Mouse (Mus musculus) cerebellum, postnatal 10 days (tissue): ENCODE results near the gene Pcnx.
A peak's percentile ranks its signal among the peaks of the same experiment; 100 is the strongest.

Experiments used
- DNase-seq, 2 experiments: peaks; one replicate each; pipeline ENCODE4 v3.0.0; 2021; ENCODE audit warnings: mixed read lengths in 2 of 2

Pcnx gene

DNA sequence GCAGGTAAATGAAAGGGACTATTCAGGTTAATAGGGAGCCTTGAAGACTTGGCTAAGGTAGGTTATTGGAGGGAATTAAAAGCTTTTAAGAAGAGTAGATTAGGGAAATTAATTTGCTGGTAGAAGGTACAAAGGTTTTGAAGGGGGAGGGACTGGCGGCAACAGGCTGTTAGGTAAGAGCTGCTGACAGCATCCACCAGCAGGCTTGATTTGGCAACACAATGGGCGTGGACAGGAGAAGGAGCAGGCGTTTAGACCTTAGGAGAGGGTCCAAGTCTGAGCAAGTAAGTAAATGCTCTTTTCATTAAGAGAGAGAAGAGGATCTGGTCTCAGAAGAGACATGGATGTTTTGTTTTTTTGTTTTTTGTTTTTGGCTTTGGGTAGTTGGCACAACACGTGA lies 3.1 kb upstream of the Pcnx start:
- DNase-seq, result no peak

DNA sequence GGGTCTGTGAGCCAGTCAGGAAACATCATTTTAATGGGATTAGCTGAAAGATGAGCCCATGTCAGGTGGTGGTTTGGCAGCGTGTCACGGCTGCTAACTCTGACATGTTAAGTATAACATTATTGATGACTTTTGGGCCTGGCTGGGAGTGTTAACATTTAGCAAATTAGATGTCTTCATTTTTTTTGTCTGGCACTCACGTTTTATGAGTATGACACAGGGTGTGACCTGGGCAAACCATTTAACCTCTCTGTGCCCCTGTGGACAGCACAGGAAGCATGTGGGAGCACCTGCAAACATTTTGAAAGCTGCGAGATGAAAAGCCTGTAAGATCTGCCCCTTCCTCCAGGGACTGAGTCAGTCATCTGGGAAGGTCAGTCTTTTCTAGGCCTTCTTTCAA lies 2.6 kb upstream of the Pcnx start:
- DNase-seq, result no peak

DNA sequence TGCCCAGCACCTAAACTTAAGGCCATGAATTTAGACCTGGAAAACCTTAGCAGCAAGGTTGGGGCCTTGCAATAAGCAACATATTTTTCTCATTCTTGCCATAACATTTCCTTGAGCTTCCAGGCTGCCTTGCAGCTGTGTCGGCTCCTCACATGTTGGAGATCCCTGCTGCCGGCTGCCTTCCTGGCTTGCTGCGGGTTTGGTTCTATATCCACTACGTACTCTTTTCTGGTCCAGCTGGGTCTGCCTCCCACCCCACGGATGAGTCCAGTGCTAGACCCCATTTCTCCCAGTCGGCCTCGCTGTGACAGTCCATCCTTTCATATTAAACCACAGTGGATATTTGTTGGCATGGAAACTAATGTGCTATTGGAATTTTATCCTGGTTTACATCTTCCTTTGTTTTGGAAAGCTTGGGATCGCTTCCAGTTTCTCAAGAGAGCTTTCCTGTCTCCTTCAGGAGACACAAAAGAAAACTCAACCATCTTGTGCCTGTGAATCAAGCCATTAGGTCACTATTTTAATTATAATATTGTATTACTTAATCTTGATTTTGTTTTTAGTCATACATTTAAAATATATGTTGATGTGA lies 1.7 kb upstream of the Pcnx start:
- DNase-seq, result no peak

DNA sequence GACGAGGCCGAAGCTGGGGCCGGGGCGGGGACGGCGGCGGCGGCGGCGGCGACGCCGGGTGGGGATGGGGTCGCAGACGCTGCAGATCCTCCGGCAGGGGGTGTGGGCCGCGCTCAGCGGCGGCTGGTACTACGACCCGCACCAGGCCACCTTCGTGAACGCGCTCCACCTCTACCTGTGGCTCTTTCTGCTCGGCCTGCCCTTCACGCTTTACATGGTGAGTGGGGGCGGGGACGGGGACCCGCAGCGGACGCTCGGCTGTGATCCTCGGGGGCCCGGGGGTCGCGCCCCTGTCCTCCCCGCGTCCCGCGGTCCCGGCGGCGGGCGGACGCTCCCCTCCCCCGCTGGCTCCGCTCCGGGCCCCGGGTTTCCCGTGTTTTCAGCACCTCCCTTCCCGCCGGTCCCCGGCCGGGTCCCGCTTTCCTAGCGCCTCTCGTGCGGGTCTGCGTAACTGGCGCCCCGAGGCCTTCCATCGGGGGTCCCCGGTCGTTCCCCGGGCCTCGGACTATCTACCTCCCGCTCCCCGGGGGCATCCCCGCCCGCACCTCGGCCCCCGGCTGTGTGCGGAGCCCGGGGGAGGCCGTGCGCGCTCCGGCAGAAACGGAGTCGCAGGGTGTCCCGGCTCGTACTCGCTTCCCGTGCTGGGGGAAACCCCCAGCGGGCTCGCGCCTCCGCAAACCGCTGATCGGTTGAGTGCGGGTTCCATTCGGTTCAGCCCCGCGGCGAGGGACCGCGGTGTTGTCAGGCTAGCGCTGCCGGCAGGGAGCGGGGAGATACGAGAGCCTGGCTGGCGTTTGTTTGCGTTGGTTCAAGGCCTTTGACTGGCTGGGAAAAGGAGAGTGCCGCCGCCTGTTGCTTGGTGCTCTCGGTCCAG lies 722 bp downstream of the Pcnx start:
- DNase-seq, result peak; percentile 79 to 82

DNA sequence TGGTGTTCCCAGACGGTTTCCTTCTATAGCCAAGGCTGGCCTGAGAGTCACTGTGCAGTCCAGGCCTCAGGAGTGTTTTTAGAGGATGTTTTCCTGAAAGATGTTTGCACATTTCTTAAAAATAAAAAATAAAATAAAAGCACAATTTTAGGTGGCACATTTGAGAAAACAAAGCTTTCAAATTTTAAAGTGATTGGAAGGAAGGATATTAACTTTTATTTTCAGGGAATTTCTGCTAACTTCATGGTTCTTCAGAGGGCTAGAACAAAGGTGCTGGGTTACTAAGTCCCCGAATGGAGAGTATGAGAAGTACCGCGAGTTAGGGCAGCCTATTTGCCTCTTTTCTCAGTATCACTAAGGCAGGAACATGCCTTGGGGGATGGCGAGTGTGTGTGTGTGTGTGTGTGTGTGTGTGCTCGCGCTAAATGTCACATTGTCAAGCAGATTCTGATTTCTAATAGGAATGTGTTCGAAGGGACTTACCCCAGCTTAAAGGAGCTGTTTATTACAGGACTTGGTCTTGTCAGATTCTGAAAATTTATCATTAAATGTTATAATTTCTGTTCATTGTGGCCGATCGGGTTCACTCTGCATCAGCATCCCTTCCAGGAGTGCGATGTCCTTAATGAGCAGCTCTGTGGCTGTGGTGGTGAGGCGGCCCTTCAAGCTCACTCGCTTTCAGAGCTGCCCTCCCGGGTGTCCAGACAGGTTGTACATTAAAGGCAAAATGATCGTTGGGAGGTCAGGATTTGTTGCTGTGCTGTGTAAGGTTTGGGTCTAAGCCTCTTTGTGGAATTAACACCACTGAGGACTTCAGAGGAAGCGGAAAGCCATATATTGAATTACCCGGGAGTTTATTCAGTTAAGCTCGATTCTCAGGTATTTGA lies 1.6 kb downstream of the Pcnx start:
- DNase-seq, result peak in 1 of 2 experiments; percentile 33

DNA sequence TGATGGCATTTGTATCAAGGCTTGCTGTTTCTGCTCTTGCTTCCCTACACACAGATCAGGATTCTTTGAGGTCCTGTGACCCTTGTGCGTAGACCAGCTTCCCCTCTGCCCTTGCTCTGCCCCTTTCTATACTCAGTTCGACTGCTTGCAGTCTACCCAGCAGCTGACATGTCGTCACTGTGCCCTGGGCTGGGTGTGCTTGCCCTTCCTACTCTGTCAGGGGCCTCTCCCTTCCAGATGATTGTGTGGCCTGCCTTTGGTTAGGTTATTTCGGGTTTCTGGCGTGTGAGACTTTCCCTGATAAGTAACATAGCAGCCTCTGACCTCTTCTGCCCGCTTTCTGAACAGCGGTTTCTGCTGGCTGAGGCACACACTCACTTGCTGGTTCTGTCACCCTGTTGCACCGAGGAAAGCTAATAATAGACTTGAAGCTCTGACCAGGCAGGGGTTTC lies 2.6 kb downstream of the Pcnx start:
- DNase-seq, result peak in 1 of 2 experiments; percentile 18

DNA sequence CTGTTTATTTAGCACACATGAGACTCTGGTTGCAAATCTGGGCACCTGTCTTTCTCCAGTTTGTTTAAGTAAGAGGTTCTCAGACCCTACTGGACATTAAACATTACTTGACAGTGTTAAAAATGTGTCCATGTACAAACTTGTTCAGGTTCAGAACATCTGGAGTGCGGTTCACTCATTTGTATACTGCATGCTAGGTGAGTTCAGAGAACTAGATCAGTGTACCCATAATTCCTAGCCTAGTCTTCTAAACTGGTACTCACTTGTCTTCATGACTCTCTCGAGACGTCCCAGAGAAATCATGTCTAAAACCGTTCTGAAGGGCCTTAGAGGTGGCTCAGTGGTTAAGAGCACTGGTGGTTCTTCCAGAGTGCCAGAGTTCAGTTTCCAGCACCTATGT lies 4.1 kb downstream of the Pcnx start:
- DNase-seq, result no peak

DNA sequence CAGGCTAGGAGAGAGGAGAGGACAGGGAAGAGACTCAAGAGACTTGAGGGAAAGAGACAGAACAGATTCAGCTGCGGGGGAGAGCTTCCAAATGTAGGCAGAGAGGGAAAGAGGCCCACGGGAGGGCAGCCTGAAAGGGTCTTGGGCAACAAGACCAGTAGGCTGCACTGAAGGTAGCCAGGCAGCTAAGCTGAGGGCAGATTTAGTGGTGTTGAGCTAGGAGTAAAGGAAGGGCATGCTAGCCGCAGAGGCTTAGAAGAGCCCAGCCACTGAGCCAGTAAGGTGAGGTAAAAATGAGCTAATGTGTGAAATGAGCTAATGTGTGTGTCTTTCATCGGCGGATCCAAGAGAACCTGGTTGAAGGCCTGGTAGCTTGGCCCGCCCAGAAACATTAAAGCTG lies 5.4 kb downstream of the Pcnx start:
- DNase-seq, result no peak

DNA sequence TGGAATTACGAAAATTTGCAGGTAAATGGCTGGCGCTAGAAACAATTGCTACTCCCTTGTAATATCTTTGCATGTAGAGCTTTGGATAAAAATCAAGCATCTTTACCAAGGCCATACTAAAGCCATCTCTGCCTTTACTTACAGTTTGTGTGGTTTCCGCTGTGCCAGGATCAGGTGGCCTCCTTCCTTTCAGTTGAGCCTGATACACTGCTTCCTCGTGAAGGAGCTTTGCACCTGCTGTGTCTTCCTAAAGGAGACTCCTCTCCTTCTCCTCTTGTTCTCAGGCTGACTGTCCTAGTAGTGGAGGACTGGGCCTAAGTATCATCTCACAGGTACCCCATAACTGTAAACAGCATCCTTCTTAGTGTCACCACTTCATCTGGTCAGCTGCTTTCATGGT lies 7.5 kb downstream of the Pcnx start:
- DNase-seq, result no peak

DNA sequence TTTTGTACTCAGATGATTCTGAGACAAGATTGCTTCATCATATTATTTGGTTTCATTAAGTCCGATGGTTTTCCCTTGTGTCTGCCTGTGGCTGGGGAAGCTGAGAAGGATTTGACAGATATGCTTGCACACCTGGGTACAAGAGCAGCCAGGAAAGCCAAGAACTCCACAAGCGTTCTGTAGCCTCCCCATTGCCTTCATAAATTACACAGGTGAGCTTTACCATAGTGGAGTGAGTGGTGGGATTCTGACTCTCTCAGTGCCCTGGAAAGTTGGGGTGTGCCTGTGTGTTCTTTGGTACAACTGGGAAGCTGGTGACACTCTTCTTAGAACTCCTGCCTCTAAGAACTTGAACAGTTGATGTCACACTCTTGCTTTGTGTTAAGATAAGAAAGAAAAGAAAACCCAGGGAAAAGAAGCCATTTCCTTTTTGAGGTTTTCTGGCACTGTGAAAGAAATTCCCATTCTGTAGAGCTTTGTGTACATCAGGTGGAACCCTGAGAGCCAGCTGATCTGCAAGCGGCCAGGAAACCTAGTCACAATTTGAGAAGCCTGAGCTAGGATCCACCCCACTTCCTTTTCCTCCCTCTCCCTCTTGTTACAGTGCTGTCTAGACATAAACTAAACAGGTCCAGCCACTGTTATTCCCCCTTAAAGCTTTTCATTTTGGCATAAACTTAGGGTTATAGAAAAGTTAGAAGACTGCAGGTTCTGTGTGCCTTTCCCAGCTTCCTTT lies 9.6 kb downstream of the Pcnx start:
- DNase-seq, result no peak

DNA sequence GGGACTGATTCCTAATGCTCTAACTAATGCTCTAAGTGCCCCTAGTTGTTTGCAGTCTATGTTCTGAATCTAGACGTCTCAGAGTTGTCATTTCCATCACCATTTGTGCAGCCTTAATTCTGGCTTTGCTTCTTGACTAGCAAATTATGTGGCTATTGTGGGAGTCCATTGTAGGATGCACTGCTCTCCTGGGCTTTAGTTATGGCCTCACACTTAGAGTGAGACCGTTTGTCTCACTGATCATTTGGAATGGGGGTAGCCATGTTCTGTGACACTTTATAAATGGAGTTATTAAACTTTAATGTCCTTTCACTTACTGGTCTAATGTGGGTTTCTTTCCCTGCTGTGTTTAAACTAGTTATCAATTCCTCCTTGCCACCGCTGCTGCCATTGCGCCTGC lies 13.5 kb downstream of the Pcnx start:
- no peak for DNase-seq

DNA sequence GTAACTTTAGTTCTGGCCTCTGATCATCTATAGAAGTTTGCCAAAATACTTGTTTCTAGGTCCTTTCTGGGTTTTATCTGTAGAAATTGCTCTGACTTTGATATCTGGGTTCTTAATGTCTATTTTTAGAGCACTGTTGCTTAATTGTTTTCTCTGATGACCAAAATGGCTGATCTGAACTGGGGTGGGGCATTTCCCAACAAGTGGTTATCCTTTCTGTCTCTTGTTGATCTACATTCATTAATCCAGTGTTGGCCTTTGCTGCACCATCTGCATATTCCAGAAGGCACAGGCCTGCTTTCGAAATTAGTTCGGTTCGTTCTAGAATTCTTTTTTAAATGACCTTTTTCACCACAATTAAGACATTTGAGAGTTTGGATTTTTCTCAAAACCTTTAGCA lies 20.3 kb downstream of the Pcnx start:
- DNase-seq, result no peak

DNA sequence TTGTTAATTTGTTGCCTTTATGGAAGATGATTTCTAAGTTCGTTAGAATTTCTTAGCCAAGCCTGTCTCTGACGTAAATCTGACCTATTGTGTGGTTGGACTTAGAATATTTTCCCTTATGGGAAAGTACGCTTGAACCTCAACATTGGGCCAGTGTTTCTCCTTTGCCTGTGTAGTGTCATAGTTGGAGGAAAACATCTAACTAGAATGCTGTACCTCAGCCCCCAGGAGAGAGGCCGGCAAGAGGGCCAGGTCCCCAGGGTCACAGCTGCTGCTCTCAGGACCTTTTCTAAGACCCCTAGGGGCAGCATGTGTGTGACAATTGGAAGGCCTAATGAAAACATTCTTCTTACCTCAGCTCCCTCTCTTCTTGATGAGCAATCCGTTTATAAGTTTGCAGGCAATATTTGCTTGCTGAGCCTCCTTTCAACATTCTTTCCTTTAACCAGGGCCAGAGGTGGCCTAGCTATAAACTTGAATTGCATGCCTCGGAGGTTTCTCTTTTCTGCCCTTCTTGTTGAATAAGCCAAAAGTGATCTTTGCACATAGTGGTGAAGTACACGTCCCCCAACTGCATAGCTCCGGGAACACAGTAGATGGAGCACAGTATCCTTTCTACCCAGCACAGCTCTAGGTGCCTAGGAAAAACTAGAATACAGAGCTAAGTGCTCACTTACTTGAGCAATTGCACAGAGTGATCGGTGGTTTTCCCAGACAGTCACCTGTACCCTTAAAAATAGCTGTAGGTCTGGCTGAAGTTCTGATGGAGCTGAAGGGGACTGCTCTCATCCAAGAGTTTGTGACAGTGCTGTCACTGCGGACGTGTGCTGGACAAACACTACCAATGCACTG lies 23.7 kb downstream of the Pcnx start:
- no peak for DNase-seq

DNA sequence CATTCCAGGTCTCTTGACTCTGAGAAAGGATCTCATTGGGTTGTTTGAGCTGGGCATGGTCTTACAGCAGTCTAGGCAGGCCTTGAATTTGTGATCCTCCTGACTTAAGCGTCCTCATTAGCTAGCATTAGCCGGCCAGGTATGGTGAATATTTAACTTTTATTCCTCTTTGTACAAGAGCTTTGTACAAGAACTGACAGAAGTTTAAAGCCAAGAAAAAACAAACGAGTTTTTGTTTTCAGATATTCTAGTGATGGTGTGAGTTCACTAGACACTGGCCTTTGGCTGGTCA lies 24.2 kb downstream of the Pcnx start:
- DNase-seq, result no peak

DNA sequence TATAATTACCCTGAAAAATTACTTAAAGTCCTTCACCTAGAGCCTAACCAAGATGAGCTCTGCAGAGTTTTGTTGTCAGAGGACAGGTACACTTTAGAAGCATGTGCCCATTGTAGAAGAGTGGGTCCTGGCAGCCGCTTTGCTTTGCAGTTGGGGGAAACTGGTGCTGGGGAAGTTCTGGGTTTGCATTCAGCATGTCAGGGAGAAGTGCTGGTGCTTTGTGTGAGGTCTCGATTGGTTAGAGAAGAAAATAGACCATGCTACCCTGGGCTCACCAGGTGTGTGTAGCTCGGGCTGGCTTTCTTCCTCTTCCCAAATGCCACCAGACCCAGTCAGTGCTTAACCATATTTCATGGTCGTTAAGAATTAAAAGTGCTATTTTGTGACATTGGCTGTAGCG lies 25.2 kb downstream of the Pcnx start:
- DNase-seq, result no peak

DNA sequence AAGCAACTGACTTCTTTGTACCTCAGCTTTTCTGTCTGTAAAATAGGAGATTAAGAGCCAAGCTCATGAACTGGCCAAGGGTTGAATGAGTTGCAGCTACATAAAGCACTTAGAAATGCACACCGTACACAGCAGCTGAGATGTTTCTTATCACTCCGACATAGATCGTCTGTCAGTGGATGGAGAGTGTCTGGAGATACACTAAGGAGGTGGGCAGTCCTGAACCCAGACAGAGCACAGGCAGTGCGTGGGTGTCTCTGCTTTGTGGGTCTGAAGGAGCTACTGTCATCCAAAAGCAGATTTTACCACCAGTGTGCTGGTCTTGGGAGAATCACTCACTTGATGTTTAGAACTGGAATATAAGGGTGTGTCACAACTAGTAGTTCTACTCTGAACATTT lies 26.2 kb downstream of the Pcnx start:
- no peak for DNase-seq

DNA sequence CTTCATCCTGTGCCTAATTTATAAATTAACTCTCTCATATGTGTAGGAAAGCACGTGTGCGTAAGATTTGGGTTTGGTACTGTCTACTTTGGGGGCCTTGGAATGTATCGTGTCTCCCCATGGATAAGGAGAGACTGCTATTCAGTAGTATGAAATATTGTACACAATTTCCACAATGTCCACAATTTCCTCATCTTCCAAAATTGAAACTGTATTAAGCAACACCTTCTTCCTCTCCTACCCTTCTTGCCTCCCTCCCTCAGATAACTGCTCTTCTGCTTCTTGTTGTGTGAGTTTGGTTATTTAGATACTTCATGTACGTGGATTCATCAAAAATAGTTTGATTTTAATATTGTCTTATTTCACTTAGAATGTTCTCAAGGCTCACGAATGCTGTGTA lies 29.1 kb downstream of the Pcnx start:
- DNase-seq, result no peak

DNA sequence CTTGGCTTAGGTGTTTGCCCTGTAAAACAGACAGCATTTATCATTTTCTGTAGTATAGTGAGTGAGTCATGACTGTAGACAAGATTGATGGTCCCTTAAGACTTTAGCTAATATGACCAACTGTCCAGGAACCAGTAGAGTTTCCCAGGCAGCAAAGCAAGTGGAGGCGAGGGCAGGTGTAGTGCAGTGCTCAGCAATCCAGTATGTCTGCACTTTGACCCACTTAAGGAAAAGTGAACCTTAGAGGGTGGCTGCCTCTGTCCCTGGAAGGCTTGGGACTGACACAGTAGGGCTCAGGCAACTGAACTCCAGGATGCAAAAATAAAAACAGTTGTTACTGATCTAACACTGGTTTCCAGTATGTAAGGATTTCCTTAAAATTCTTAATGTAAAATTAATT lies 32.1 kb downstream of the Pcnx start:
- DNase-seq, result no peak

DNA sequence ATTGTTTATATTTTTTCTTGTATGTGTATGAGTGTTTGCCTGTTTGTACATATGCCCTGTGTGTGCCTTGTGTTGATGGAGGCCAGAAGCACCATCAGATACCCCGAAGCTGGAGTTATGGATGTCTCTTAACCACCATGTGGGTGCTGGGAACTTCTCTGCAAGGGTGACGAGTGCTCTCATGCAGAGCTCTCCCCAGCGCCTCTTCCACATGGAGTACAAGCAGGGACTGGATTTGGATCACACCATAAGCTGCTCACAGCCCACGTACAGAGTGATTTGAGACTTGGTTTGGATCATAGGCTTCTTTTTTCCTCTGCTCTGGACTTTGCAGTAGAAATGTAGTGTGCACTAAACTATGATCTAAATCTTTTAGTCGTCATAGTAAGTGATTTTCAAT lies 34.5 kb downstream of the Pcnx start:
- no peak for DNase-seq

DNA sequence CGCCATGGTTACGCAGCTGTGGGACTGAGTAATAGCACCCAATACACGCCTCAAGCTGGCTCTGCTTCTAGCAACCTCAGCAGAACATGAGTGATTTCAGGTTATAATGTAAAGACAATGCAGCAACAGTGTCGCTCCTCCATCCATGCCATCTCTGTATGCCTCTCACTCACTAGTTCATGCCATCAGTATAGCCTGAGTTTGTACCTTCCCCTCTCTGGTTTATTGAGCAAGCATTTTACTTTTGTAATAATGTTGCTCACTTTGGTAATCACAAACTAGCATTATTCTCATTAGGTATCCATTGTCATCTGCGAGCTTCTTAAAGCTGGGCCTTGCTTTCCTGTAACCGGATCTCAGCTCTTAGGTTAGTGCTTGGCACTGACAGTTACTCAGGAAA lies 36.2 kb downstream of the Pcnx start:
- DNase-seq, result no peak

DNA sequence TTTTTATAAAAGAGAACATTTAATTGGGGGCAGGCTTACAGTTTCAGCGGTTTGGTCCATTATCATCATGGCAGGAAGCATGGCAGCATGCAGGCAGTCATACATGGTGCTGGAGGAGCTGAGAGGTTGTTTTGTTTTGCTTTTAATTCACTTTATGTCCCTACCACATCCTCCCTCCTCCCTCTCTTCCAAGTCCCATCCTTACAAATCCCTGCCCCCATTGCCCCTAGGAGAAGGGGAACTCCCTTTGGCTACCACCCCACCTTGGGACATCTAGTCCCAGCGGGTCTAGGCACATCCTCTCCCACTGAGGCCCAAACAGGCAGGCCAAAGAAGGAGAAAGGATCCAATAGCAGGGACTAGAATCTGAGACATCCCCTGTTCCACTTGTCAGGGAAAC lies 44.6 kb downstream of the Pcnx start:
- DNase-seq, result no peak

DNA sequence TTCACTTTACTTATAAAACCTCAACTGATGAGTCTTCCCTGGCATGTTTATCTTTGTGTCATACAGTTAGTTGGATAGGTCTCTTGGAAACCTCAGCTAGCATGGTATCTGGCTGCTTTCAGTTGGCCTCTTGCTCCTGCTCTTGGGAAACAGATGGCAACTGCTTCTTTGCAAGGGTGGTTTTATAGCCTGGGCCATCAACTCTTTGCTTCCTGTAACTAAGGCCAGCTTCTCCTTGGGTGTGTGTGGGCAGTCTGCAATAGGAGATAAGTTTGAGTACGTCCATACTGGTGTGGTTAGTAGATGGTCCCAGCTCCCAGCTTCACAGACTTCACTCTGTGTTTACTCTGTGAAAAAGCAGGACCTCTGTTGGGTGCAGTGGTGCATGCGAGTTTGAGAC lies 46.0 kb downstream of the Pcnx start:
- no peak for DNase-seq
